Mouse (Mus musculus) kidney, adult 2 months (tissue): Measurements from ENCODE around the gene Znhit6. TPM values are rescaled to one million over a fixed set of nuclear protein-coding genes. Genes with fewer than 3 reads are reported as not detected.

Experiments used
- DNase-seq: peaks from one replicate; pipeline ENCODE4 v3.0.0; 2021
- H3K27ac ChIP-seq: fragments of 200-500 bp; 2 replicates; pipeline ENCODE4 v1.5.1; 2012; ENCODE audit warnings: low read depth, low read length, control low read depth, inconsistent platforms; ENCODE audit not compliant: insufficient read depth
- H3K27me3 ChIP-seq: fragments of 200-500 bp; replicated peaks from 2 replicates; pipeline ENCODE4 v1.6.1; 2012; ENCODE audit warnings: mild to moderate bottlenecking, moderate library complexity, low read length, inconsistent platforms; ENCODE audit not compliant: control insufficient read depth, insufficient read depth
- H3K36me3 ChIP-seq: fragments of 200-500 bp; 2 replicates; pipeline ENCODE4 v1.6.1; 2012; ENCODE audit warnings: mild to moderate bottlenecking, moderate library complexity, low read length, inconsistent platforms; ENCODE audit not compliant: control insufficient read depth, insufficient read depth
- H3K4me1 ChIP-seq: fragments of 200-500 bp; 2 replicates; pipeline ENCODE4 v1.6.1; 2011; ENCODE audit warnings: low read length; ENCODE audit not compliant: control insufficient read depth, insufficient read depth
- H3K4me3 ChIP-seq: fragments of 200-500 bp; 2 replicates; pipeline ENCODE4 v1.5.1; 2011; ENCODE audit warnings: mild to moderate bottlenecking, low read depth, low read length, control low read depth; ENCODE audit not compliant: insufficient read depth
- CTCF ChIP-seq: fragments of 200-500 bp; conservative IDR thresholded peaks from 2 replicates; pipeline ENCODE4 v1.5.1; 2011; ENCODE audit warnings: low read depth, mild to moderate bottlenecking, control low read depth, low read length, moderate library complexity, mixed read lengths; ENCODE audit not compliant: insufficient read depth, insufficient read length
- POLR2A ChIP-seq: fragments of 200-500 bp; IDR thresholded peaks from one replicate; pipeline ENCODE4 v1.6.1; 2011; ENCODE audit warnings: low read depth, low read length, control low read depth
- WGBS: fragments of 180-500 bp; shearing (Covaris S2); methylation state at CpG from one replicate; pipeline ENCODE4 v1.1.7; 2018; 5-methylcytosine and 5-hydroxymethylcytosine counted together
- polyA plus RNA-seq: library from polyadenylated mRNA; depleted of rRNA; stranded (reverse); fragments of >200 nt; gene quantifications from 2 replicates; pipeline ENCODE4 v1.2.3, GENCODE M21; 2012

The Znhit6 gene
- polyA plus RNA-seq, 1 experiment, result 4.2 TPM

- no peak overlapping the region for H3K4me3 ChIP-seq
- TF ChIP-seq POLR2A (no peak), CTCF (no peak)
- no peak for DNase-seq
- H3K27ac ChIP-seq, result no peak overlapping the region
- no peaks in the 10 kb centered on the region for H3K27me3 ChIP-seq
- no peaks in the 10 kb centered on the region for H3K36me3 ChIP-seq
- WGBS, result 82% methylated on average over 5 of the region's 5 CpGs
- no peaks in the 10 kb centered on the region for H3K4me1 ChIP-seq
These were observed 29.6 kb downstream of the Znhit6 start for GRCm38 (mm10) chr3:145605437-145606123.

- no peak for TF ChIP-seq POLR2A
- TF ChIP-seq CTCF, result no peak
- no peaks in the 10 kb centered on the region for H3K27me3 ChIP-seq
- no peak overlapping the region for H3K27ac ChIP-seq
- no peak for DNase-seq
- H3K4me1 ChIP-seq, result no peaks in the 10 kb centered on the region
- H3K4me3 ChIP-seq, result no peak overlapping the region
- no peaks in the 10 kb centered on the region for H3K36me3 ChIP-seq
- 82% methylated on average over 5 of the region's 5 CpGs for WGBS
These were observed 32.3 kb downstream of the Znhit6 start for GRCm38 (mm10) chr3:145608320-145608719.

- WGBS, result 22% methylated on average over 4 of the region's 4 CpGs
- H3K36me3 ChIP-seq, result no peaks in the 10 kb centered on the region
These were observed 36.7 kb downstream of the Znhit6 start for GRCm38 (mm10) chr3:145612662-145613061.

DNA sequence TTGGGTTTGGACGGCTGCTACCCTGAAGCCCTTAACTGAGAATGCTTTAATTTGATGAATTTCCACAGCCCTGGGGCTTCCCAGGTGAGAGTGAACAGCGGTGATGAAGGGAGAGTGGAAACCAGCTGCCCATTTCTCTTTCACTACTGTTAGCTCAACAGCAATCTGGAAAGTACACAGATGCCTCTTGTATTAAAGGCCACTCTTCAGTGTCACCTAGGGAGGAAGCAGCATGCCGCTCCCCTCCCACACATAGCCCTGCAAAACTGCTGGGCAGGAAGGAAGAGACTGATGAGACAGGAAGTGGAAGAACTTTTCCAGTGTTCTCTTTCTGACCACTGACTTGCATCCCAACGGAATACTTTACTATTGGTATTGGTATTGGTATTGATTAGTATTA, 37.2 kb downstream of the Znhit6 start:
- WGBS, result 75% methylated on average over 4 of the region's 4 CpGs

More at GRCm38 (mm10) chr3:145612662-145613061, 36.7 kb downstream of the Znhit6 start:
- H3K4me1 ChIP-seq, result 0 out of 2 replicates have a peak, but pooled peaks cover 9% of the 10 kb centered on the region
- no peak overlapping the region for H3K27ac ChIP-seq
- peak; percentile 21 for DNase-seq
- no peaks in the 10 kb centered on the region for H3K27me3 ChIP-seq
- TF ChIP-seq POLR2A (no peak), CTCF (peak; percentile 57)
- no peak overlapping the region for H3K4me3 ChIP-seq

GRCm38 (mm10) chr3:145614362-145615115, 38.5 kb downstream of the Znhit6 start:
- 0 out of 2 replicates have a peak, but pooled peaks cover 9% of the 10 kb centered on the region for H3K4me1 ChIP-seq
- no peak overlapping the region for H3K4me3 ChIP-seq
- H3K27me3 ChIP-seq, result no peaks in the 10 kb centered on the region
- peak overlapping the region; percentile 52 for H3K27ac ChIP-seq
- H3K36me3 ChIP-seq, result no peaks in the 10 kb centered on the region
- 28% methylated on average over 17 of the region's 17 CpGs for WGBS
- no peak for TF ChIP-seq POLR2A
- TF ChIP-seq CTCF, result no peak
- peak; percentile 68 for DNase-seq

More for the DNA sequence above, 37.2 kb downstream of the Znhit6 start:
- Histone ChIP-seq H3K27ac (no peak overlapping the region), H3K27me3 (no peaks in the 10 kb centered on the region), H3K4me1 (0 out of 2 replicates have a peak, but pooled peaks cover 9% of the 10 kb centered on the region), H3K4me3 (no peak overlapping the region), H3K36me3 (no peaks in the 10 kb centered on the region)
- DNase-seq, result no peak
- TF ChIP-seq CTCF (no peak), POLR2A (no peak)

DNA sequence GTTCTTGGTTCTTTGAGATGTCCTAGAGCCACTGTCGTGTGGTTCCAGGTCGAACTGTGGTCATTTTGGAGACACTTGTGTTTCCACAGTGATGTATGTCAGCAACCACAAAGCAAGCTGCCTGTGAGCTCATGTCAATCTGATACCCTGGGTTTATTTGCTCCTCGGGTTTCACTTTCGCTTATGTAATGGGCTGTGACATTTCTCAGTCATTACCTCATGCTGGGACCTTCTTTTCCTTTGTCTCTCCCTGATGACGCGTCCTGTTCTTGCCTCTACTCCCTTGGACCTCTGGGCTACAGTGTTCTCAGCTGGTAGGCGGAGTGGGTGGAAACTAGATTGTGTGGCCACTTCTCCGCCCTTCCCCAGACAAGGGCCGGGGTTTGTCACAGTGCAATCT, 42.3 kb downstream of the Znhit6 start:
- Histone ChIP-seq H3K36me3 (no peaks in the 10 kb centered on the region), H3K4me1 (0 out of 2 replicates have a peak, but pooled peaks cover 9% of the 10 kb centered on the region), H3K4me3 (no peak overlapping the region), H3K27ac (no peak overlapping the region), H3K27me3 (no peaks in the 10 kb centered on the region)
- 77% methylated on average over 9 of the region's 9 CpGs for WGBS
- TF ChIP-seq POLR2A (no peak), CTCF (no peak)
- DNase-seq, result no peak

GRCm38 (mm10) chr3:145619621-145620365, 43.8 kb downstream of the Znhit6 start:
- 93% methylated on average over 17 of the region's 17 CpGs for WGBS
- DNase-seq, result no peak

More at GRCm38 (mm10) chr3:145619621-145620365, 43.8 kb downstream of the Znhit6 start:
- H3K4me3 ChIP-seq, result no peak overlapping the region
- no peaks in the 10 kb centered on the region for H3K36me3 ChIP-seq
- H3K27ac ChIP-seq, result no peak overlapping the region
- 0 out of 2 replicates have a peak, but pooled peaks cover 6% of the 10 kb centered on the region for H3K4me1 ChIP-seq
- TF ChIP-seq CTCF (no peak), POLR2A (no peak)
- H3K27me3 ChIP-seq, result no peaks in the 10 kb centered on the region
